Mouse (Mus musculus) neural tube, embryonic 11.5 days (tissue): ENCODE results near the gene Nrg3. TPM values are rescaled to one million over a fixed set of nuclear protein-coding genes. Genes with fewer than 3 reads are reported as not detected.

ENCODE experiments used
- ATAC-seq: fragments of 200-750 bp; cut with Nextera tagmentation; 2 replicates; pipeline ENCODE4 v1.8.0; 2017; ENCODE audit warnings: moderate number of reproducible peaks, mild to moderate bottlenecking, moderate TSS enrichment, moderate library complexity; ENCODE audit not compliant: insufficient read depth, low FRiP score, low TSS enrichment
- DNase-seq: peaks from one replicate; pipeline ENCODE4 v3.0.0-alpha.2; 2015; ENCODE audit warnings: low spot score
- H3K27ac ChIP-seq: fragments of 300-500 bp; sonication (generic); 2 replicates; pipeline ENCODE4 v1.5.1; 2014; ENCODE audit warnings: low read depth, mild to moderate bottlenecking, low read length
- H3K27me3 ChIP-seq: fragments of 300-500 bp; sonication (generic); 2 replicates; pipeline ENCODE4 v1.6.1; 2014; ENCODE audit warnings: mild to moderate bottlenecking, low read length, mixed read lengths; ENCODE audit not compliant: control insufficient read depth, insufficient read depth
- H3K36me3 ChIP-seq: fragments of 300-500 bp; sonication (generic); 2 replicates; pipeline ENCODE4 v1.6.1; 2014; ENCODE audit warnings: mild to moderate bottlenecking, low read length, moderate library complexity, mixed read lengths; ENCODE audit not compliant: control insufficient read depth, insufficient read depth
- H3K4me1 ChIP-seq: fragments of 300-500 bp; sonication (generic); 2 replicates; pipeline ENCODE4 v1.6.1; 2014; ENCODE audit warnings: low read length, mixed read lengths; ENCODE audit not compliant: control insufficient read depth, insufficient read depth
- H3K4me2 ChIP-seq: fragments of 300-500 bp; sonication (generic); 2 replicates; pipeline ENCODE4 v1.6.1; 2014; ENCODE audit warnings: low read depth, mild to moderate bottlenecking, moderate library complexity
- H3K4me3 ChIP-seq: fragments of 300-500 bp; sonication (generic); 2 replicates; pipeline ENCODE4 v1.5.1; 2014; ENCODE audit warnings: low read depth, low read length
- H3K9ac ChIP-seq: fragments of 300-500 bp; sonication (generic); 2 replicates; pipeline ENCODE4 v1.6.1; 2014; ENCODE audit warnings: mild to moderate bottlenecking, low read length
- H3K9me3 ChIP-seq: fragments of 300-500 bp; sonication (generic); 2 replicates; pipeline ENCODE4 v1.6.1; 2016; ENCODE audit warnings: low read length; ENCODE audit not compliant: control insufficient read depth
- WGBS: fragments of 180-500 bp; shearing (Covaris S2); extraction: QIAGEN DNeasy Blood & Tissue Kit; methylation state at CpG from one replicate; pipeline ENCODE4 v1.1.7; 2014; 5-methylcytosine and 5-hydroxymethylcytosine counted together
- polyA plus RNA-seq: library from polyadenylated mRNA; unstranded; fragments of >200 nt; fragmentation: Nextera tagmentation; extraction: Ambion mirVana; gene quantifications from 2 replicates; pipeline ENCODE4 v1.2.1, GENCODE M21; 2014

The Nrg3 gene
- polyA plus RNA-seq, 1 experiment from 2014 or later: 1.6 TPM

GRCm38 (mm10) chr14:38576796-38577195 lies 896.1 kb downstream of the Nrg3 start:
- no peaks in the 10 kb centered on the region for H3K9me3 ChIP-seq
- no peak overlapping the region for H3K4me2 ChIP-seq
- H3K4me1 ChIP-seq: no peaks in the 10 kb centered on the region
- DNase-seq (no peak), ATAC-seq (no peak)
- H3K4me3 ChIP-seq: no peak overlapping the region
- WGBS: 94% methylated on average over 3 of the region's 3 CpGs
- no peak overlapping the region for H3K9ac ChIP-seq
- no peaks in the 10 kb centered on the region for H3K27me3 ChIP-seq
- no peaks in the 10 kb centered on the region for H3K36me3 ChIP-seq
- no peak overlapping the region for H3K27ac ChIP-seq

GRCm38 (mm10) chr14:38568184-38568583 lies 904.7 kb downstream of the Nrg3 start:
- 92% methylated on average over 1 of the region's 1 CpGs for WGBS
- Histone ChIP-seq H3K4me2 (no peak overlapping the region), H3K9me3 (no peaks in the 10 kb centered on the region), H3K27me3 (no peaks in the 10 kb centered on the region), H3K4me3 (no peak overlapping the region), H3K4me1 (no peaks in the 10 kb centered on the region), H3K27ac (no peak overlapping the region), H3K9ac (no peak overlapping the region), H3K36me3 (no peaks in the 10 kb centered on the region)
- no peak for DNase-seq
- ATAC-seq: no peak

GRCm38 (mm10) chr14:38566182-38566581 lies 906.7 kb downstream of the Nrg3 start:
- ATAC-seq: no peak

GRCm38 (mm10) chr14:38554636-38555035 lies 918.3 kb downstream of the Nrg3 start:
- no peak overlapping the region for H3K4me2 ChIP-seq
- H3K27me3 ChIP-seq: no peaks in the 10 kb centered on the region
- no peaks in the 10 kb centered on the region for H3K36me3 ChIP-seq
- no peaks in the 10 kb centered on the region for H3K4me1 ChIP-seq
- H3K9me3 ChIP-seq: no peaks in the 10 kb centered on the region
- WGBS: 86% methylated on average over 1 of the region's 1 CpGs
- H3K9ac ChIP-seq: no peak overlapping the region
- no peak overlapping the region for H3K4me3 ChIP-seq
- no peak overlapping the region for H3K27ac ChIP-seq
- DNase-seq (no peak), ATAC-seq (no peak)

More at GRCm38 (mm10) chr14:38566182-38566581, 906.7 kb downstream of the Nrg3 start:
- 88% methylated on average over 3 of the region's 3 CpGs for whole genome bisulfite sequencing
- no peaks in the 10 kb centered on the region for H3K9me3 ChIP-seq
- H3K27me3 ChIP-seq: no peaks in the 10 kb centered on the region
- no peaks in the 10 kb centered on the region for H3K4me1 ChIP-seq
- DNase-seq: no peak
- H3K4me3 ChIP-seq: no peak overlapping the region
- H3K27ac ChIP-seq: no peak overlapping the region
- H3K9ac ChIP-seq: no peak overlapping the region
- no peak overlapping the region for H3K4me2 ChIP-seq
- no peaks in the 10 kb centered on the region for H3K36me3 ChIP-seq

GRCm38 (mm10) chr14:38547257-38547656 lies 925.6 kb downstream of the Nrg3 start:
- Histone ChIP-seq H3K4me3 (no peak overlapping the region), H3K4me1 (no peaks in the 10 kb centered on the region), H3K9me3 (no peaks in the 10 kb centered on the region), H3K4me2 (no peak overlapping the region), H3K9ac (no peak overlapping the region), H3K36me3 (no peaks in the 10 kb centered on the region), H3K27ac (no peak overlapping the region), H3K27me3 (no peaks in the 10 kb centered on the region)
- 81% methylated on average over 2 of the region's 2 CpGs for WGBS
- ATAC-seq (no peak), DNase-seq (no peak)

- H3K4me1 ChIP-seq: no peaks in the 10 kb centered on the region
- no peak overlapping the region for H3K4me3 ChIP-seq
- no peak overlapping the region for H3K4me2 ChIP-seq
- no peak overlapping the region for H3K9ac ChIP-seq
- ATAC-seq (no peak), DNase-seq (no peak)
- H3K27me3 ChIP-seq: no peaks in the 10 kb centered on the region
- WGBS: 89% methylated on average over 1 of the region's 1 CpGs
- H3K36me3 ChIP-seq: no peaks in the 10 kb centered on the region
- H3K9me3 ChIP-seq: no peaks in the 10 kb centered on the region
- H3K27ac ChIP-seq: no peak overlapping the region
Observed at GRCm38 (mm10) chr14:38535181-38535580, 937.7 kb downstream of the Nrg3 start.

GRCm38 (mm10) chr14:38533495-38533894 lies 939.4 kb downstream of the Nrg3 start:
- no peak overlapping the region for H3K4me3 ChIP-seq
- no peaks in the 10 kb centered on the region for H3K9me3 ChIP-seq
- DNase-seq (no peak), ATAC-seq (no peak)
- H3K4me2 ChIP-seq: no peak overlapping the region
- no peaks in the 10 kb centered on the region for H3K4me1 ChIP-seq
- no peak overlapping the region for H3K27ac ChIP-seq
- no peaks in the 10 kb centered on the region for H3K27me3 ChIP-seq
- no peaks in the 10 kb centered on the region for H3K36me3 ChIP-seq
- no peak overlapping the region for H3K9ac ChIP-seq

GRCm38 (mm10) chr14:38516232-38516631 lies 956.7 kb downstream of the Nrg3 start:
- Histone ChIP-seq H3K4me1 (no peaks in the 10 kb centered on the region), H3K9me3 (no peaks in the 10 kb centered on the region), H3K9ac (no peak overlapping the region), H3K4me2 (no peak overlapping the region), H3K4me3 (no peak overlapping the region), H3K36me3 (no peaks in the 10 kb centered on the region), H3K27ac (no peak overlapping the region), H3K27me3 (no peaks in the 10 kb centered on the region)
- peak; percentile 77; the same call in 1 of the 2 replicates for ATAC-seq
- no peak for DNase-seq
- 69% methylated on average over 5 of the region's 5 CpGs for WGBS

- H3K4me1 ChIP-seq: no peaks in the 10 kb centered on the region
- H3K9ac ChIP-seq: no peak overlapping the region
- no peaks in the 10 kb centered on the region for H3K27me3 ChIP-seq
- H3K4me2 ChIP-seq: no peak overlapping the region
- no peaks in the 10 kb centered on the region for H3K36me3 ChIP-seq
- H3K4me3 ChIP-seq: no peak overlapping the region
- WGBS: 90% methylated on average over 2 of the region's 2 CpGs
- H3K27ac ChIP-seq: no peak overlapping the region
- no peak for ATAC-seq
- no peak for DNase-seq
- no peaks in the 10 kb centered on the region for H3K9me3 ChIP-seq
Observed at GRCm38 (mm10) chr14:38509016-38509415, 963.9 kb downstream of the Nrg3 start.
